Comparison of ENCODE assay signal across 8 mouse cellular contexts in genomic region chr15:102692321-102692804, GRCm38 (mm10). TPM values are rescaled to one million over a fixed set of nuclear protein-coding genes. Genes with fewer than 3 reads are reported as not detected.
DNase-seq lines count a peak whose midpoint lies in the region; ATAC-seq lines count a peak whose summit lies in the region.

No protein-coding gene starts in this region.

- DNase-seq in kidney, postnatal 4 days: peak; percentile 20 to 47
- DNase-seq in kidney, adult 8-10 months: no peak
- DNase-seq in cerebellum, adult 9-10 months: peak; percentile 54
- DNase-seq in midbrain, embryonic 10.5 days (ENCODE audit: low spot score): peak; percentile 62
- no peak for DNase-seq in thymus, postnatal 36 days
- no peak for DNase-seq in layer of hippocampus, postnatal 36 days
- DNase-seq in left cerebral cortex, postnatal 25 days (ENCODE audit: low spot score in 2 of 2): no peak

- intact Hi-C loops in left cerebral cortex, postnatal 25 days (cut with DNase I): loop anchor here (10.0 kb wide), 1 partner anchor 292 kb away; no protein-coding TSS in a partner anchor

- peak overlapping the region; percentile 60; the same call in 1 of the 2 replicates for H3K9ac ChIP-seq in heart, embryonic 16.5 days (ENCODE audit: low read length)

- no peak for ATAC-seq in heart, embryonic 16.5 days (replicated peaks; ENCODE audit: extremely low read depth, insufficient read depth, low FRiP score)

- H3K9me3 ChIP-seq in heart, embryonic 16.5 days (replicated peaks; ENCODE audit: control insufficient read depth, low read length): no peaks in the 10 kb centered on the region
- H3K9me3 ChIP-seq in midbrain, embryonic 10.5 days (replicated peaks): no peaks in the 10 kb centered on the region

- no peaks in the 10 kb centered on the region for H3K36me3 ChIP-seq in heart, embryonic 16.5 days (ENCODE audit: control insufficient read depth, insufficient read depth)
- no peaks in the 10 kb centered on the region for H3K36me3 ChIP-seq in midbrain, embryonic 10.5 days

- peaks cover 10% of the 10 kb centered on the region for H3K4me1 ChIP-seq in heart, embryonic 16.5 days (ENCODE audit: control insufficient read depth, insufficient read depth, low read length)
- H3K4me1 ChIP-seq in midbrain, embryonic 10.5 days: peaks cover 45% of the 10 kb centered on the region

- no peak overlapping the region for H3K27ac ChIP-seq in heart, embryonic 16.5 days (ENCODE audit: low read length)
- H3K27ac ChIP-seq in midbrain, embryonic 10.5 days (replicated peaks): peak overlapping the region; percentile 67

- WGBS in heart, embryonic 16.5 days: 2% methylated on average over 26 of the region's 26 CpGs
- under 1% methylated on average over 26 of the region's 26 CpGs for WGBS in midbrain, embryonic 10.5 days

- H3K4me3 ChIP-seq in heart, embryonic 16.5 days (ENCODE audit: low read length): peak overlapping the region; percentile 71
- peak overlapping the region; percentile 56 for H3K4me3 ChIP-seq in midbrain, embryonic 10.5 days

- peak overlapping the region; percentile 97 for H3K4me2 ChIP-seq in heart, embryonic 16.5 days (ENCODE audit: low read depth, low read length)

- H3K27me3 ChIP-seq in heart, embryonic 16.5 days (ENCODE audit: control insufficient read depth, insufficient read depth, low read length): peaks cover 70% of the 10 kb centered on the region
- peaks cover 87% of the 10 kb centered on the region for H3K27me3 ChIP-seq in midbrain, embryonic 10.5 days (ENCODE audit: low read depth, poor library complexity, severe bottlenecking)

RNA-seq across cellular contexts. Expression of gene Atp5g2, which starts 20.2 kb away (rescaled TPM):
- 62.2 and 66.0 TPM in 2 replicates for polyA plus RNA-seq in heart, embryonic 16.5 days (2015; fragmentation: Nextera tagmentation; extraction: Ambion mirVana)
- 62.3 and 73.7 TPM in 2 replicates for polyA plus RNA-seq in midbrain, embryonic 10.5 days (2016; fragmentation: Nextera tagmentation; extraction: Ambion mirVana)
- total RNA-seq in layer of hippocampus, postnatal 36 days (2021): 10 to 100 TPM; 10.6 to 17.2 TPM
- 10 to 100 TPM; 11.6 to 14.2 TPM for total RNA-seq in left cerebral cortex, postnatal 25 days (2021)

RNA-seq across cellular contexts. Expression of gene Calcoco1, which starts 29.6 kb away (rescaled TPM):
- 84.4 and 85.7 TPM in 2 replicates for polyA plus RNA-seq in heart, embryonic 16.5 days (2015; fragmentation: Nextera tagmentation; extraction: Ambion mirVana)
- 26.0 and 31.1 TPM in 2 replicates for polyA plus RNA-seq in midbrain, embryonic 10.5 days (2016; fragmentation: Nextera tagmentation; extraction: Ambion mirVana)
- total RNA-seq in layer of hippocampus, postnatal 36 days (2021): 10 to 100 TPM; 86.7 to 89.8 TPM
- total RNA-seq in left cerebral cortex, postnatal 25 days (2021): 10 to 100 TPM; 64.4 to 68.3 TPM

Comparison
In these comparisons a context has a peak if more than half of its experiments do, and no peak if none do; other contexts are left out.
1. DNase-seq: peak in kidney, postnatal 4 days (2 of 2), cerebellum, adult 9-10 months (single experiment) and midbrain, embryonic 10.5 days (single experiment); none in kidney, adult 8-10 months (0 of 2), thymus, postnatal 36 days (0 of 2), layer of hippocampus, postnatal 36 days (0 of 2) and left cerebral cortex, postnatal 25 days (0 of 2).